Mouse (Mus musculus) heart, adult 2 months (tissue): ENCODE results near the gene Dnase2a.

Experiments
- CTCF ChIP-seq: fragments of 200-600 bp; IDR thresholded peaks from 2 replicates; pipeline ENCODE4 v1.8.1; 2022; ENCODE audit warnings: antibody characterized with exemption, mild to moderate bottlenecking, moderate library complexity
- EP300 ChIP-seq: fragments of 200-500 bp; IDR thresholded peaks from 2 replicates; pipeline ENCODE4 v1.6.1; 2011; ENCODE audit warnings: low read depth, low read length, control low read depth; ENCODE audit not compliant: insufficient read depth
- POLR2A ChIP-seq: fragments of 200-500 bp; IDR thresholded peaks from 2 replicates; pipeline ENCODE4 v1.6.1; 2011; ENCODE audit warnings: mild to moderate bottlenecking, low read depth, low read length, control low read depth; ENCODE audit not compliant: insufficient read depth

DNA sequence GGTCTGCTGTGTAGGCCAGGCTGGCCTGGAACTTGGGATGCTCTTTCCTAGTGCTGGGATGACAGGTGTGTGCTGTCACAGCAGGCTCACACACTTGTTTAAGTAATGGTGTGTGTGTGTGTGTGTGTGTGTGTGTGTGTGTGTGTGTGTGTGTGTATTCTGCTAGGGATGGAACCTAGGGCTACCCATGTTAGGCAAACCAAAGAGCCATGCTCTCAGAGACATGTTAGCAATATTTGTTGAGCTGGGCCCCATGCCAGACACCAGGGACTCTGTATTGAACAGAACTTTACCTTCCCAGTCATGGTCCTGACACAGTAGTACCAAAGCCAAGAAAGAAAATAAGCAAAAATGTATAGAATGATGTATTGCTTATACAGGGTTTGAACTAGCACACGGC, 19.2 kb downstream of the Dnase2a start:
- TF ChIP-seq CTCF (no peak), POLR2A (no peak), EP300 (no peak)
